15 mouse cellular contexts compared by ENCODE assay signal in the genomic region with DNA sequence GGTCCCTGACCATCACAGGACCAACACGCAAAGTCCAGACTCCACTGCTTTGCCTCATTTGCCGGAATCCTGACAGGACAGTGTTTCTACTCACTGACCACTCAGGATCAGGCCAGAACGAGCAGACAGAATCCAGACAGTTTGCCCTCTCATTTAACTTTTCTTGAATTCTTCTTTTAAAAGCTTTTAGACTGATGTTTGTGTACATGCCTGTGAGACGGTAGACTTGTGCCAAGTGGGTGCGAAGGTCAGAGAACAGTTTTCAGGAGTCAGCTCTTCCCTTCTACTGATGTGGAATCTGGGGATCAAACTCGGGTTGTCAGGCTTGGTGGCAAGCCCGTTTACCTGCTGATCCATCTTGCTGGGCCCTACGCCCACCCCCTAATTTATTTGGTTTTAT.
"Had no signal": no experiment of that assay in that cellular context is flagged by ENCODE, and none has a peak within 500 bp of the region (broad histone marks: within the 10 kb centered on the region; RNA-seq: fewer than 3 reads in every experiment).

No protein-coding gene starts in this region.

- ATAC-seq: intestine, embryonic 15.5 days; liver, embryonic 12.5 days; midbrain, embryonic 15.5 days had no signal

- H3K4me1 ChIP-seq: midbrain, embryonic 15.5 days; neural tube, embryonic 12.5 days had no signal

- H3K9me3 ChIP-seq: intestine, embryonic 15.5 days; limb, embryonic 13.5 days; liver, embryonic 12.5 days; megakaryocyte, embryonic 14.5 days; midbrain, embryonic 15.5 days; neural tube, embryonic 12.5 days had no signal

- H3K27me3 ChIP-seq: intestine, embryonic 15.5 days; limb, embryonic 13.5 days; liver, embryonic 12.5 days; midbrain, embryonic 15.5 days; neural tube, embryonic 12.5 days had no signal

- H3K4me2 ChIP-seq: intestine, embryonic 15.5 days; limb, embryonic 13.5 days; liver, embryonic 12.5 days; lung, embryonic 14.5 days; midbrain, embryonic 11.5 days; midbrain, embryonic 15.5 days; neural tube, embryonic 12.5 days had no signal

- H3K4me3 ChIP-seq: intestine, embryonic 15.5 days; limb, embryonic 13.5 days; liver, embryonic 12.5 days; megakaryocyte, embryonic 14.5 days; midbrain, embryonic 15.5 days; neural tube, embryonic 12.5 days had no signal

- DNase-seq: left cerebral cortex, postnatal 4 days; lung, embryonic 14.5 days; lung, postnatal 10 days; right cerebral cortex, postnatal 4 days; spleen, adult 18-20 months; thymus, adult 18-20 months; thymus, postnatal 14 days had no signal

- H3K36me3 ChIP-seq: intestine, embryonic 15.5 days; limb, embryonic 13.5 days; liver, embryonic 12.5 days; midbrain, embryonic 15.5 days; neural tube, embryonic 12.5 days had no signal

- H3K27ac ChIP-seq: intestine, embryonic 15.5 days; limb, embryonic 13.5 days; liver, embryonic 12.5 days; macrophage; midbrain, embryonic 15.5 days; neural tube, embryonic 12.5 days had no signal

- H3K9ac ChIP-seq: intestine, embryonic 15.5 days; limb, embryonic 13.5 days; liver, embryonic 12.5 days; lung, embryonic 14.5 days; midbrain, embryonic 15.5 days; neural tube, embryonic 12.5 days had no signal
